Mouse (Mus musculus) megakaryocyte, embryonic 14.5 days (primary cell): ENCODE data around the gene Nkapl. TPM values are rescaled to one million over a fixed set of nuclear protein-coding genes. Genes with fewer than 3 reads are reported as not detected.

Experiments used
- H3K27me3 ChIP-seq: replicated peaks from 2 replicates; pipeline ENCODE3; 2012; ENCODE audit warnings: inconsistent platforms
- H3K36me3 ChIP-seq: replicated peaks from 2 replicates; pipeline ENCODE3; 2012; ENCODE audit warnings: low read length, inconsistent platforms, mixed read lengths
- H3K4me1 ChIP-seq: 2 replicates; pipeline ENCODE4 v1.6.1; 2012; ENCODE audit warnings: inconsistent platforms
- H3K4me3 ChIP-seq: replicated peaks from 2 replicates; pipeline ENCODE3; 2012; ENCODE audit warnings: moderate library complexity, mild to moderate bottlenecking, inconsistent platforms
- H3K9me3 ChIP-seq: 2 replicates; pipeline ENCODE4 v1.6.1; 2012; ENCODE audit warnings: inconsistent platforms
- FLI1 ChIP-seq: IDR thresholded peaks from 2 replicates; pipeline ENCODE4 v1.6.1; 2012; ENCODE audit warnings: low read length, inconsistent platforms, mixed read lengths
- GATA1 ChIP-seq: IDR thresholded peaks from 3 replicates; pipeline ENCODE4 v1.6.1; 2012; ENCODE audit warnings: mixed read lengths, low read length, inconsistent platforms, borderline replicate concordance
- polyA plus RNA-seq: library from polyadenylated mRNA; stranded (reverse); fragments of >175 nt; gene quantifications from 2 replicates; pipeline ENCODE4 v1.2.3, GENCODE M21; 2012; ENCODE audit warnings: low replicate concordance; ENCODE audit not compliant: insufficient read depth

Gene Nkapl
- polyA plus RNA-seq, 1 experiment: 0.92 TPM

DNA sequence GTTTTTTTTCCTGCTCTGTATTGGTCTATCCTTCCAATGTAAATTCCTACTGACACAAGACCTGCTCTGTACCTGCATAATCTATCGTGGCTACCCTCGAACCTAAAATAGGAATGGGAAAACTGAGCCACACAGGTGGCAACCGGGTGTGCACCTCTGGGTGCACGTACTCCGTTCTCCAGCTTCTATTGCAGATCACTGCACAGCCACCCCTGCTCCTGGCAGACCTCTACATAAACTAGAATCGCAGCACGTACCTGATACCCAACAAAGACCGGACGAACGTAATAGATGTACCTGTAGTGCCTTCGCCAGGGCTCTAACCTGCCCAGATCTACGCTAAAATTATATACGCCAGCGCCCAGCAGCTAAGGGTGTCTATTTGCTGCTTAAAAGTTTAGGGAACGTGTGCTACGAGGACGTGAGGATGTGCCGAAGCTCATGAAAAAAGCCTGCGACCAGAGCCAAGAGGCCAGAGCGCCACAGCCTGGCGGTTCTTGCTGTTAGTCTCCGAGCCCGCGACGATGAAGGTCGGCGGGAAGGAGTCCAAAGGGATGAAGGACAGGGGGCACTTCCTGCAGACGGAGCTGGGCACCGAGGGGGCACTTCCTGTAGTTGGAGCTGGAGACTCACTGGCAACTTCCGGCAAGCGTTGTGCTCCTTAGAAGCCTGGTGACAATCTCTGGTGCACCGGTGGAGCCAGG is 27.7 kb downstream of the Nkapl start, which contains the start of gene Pgbd1:
Gene Pgbd1 (minus strand): TSS at position 556 of the 704 bp plus-strand sequence.
- no peak for TF ChIP-seq GATA1
- no peak for TF ChIP-seq FLI1
- H3K27me3 ChIP-seq: no peaks in the 10 kb centered on the region
- H3K36me3 ChIP-seq: peaks cover 31% of the 10 kb centered on the region
- peaks cover 28% of the 10 kb centered on the region for H3K4me1 ChIP-seq
- H3K9me3 ChIP-seq: no peaks in the 10 kb centered on the region
- H3K4me3 ChIP-seq: peak within 1 kb of the TSS; percentile 93

DNA sequence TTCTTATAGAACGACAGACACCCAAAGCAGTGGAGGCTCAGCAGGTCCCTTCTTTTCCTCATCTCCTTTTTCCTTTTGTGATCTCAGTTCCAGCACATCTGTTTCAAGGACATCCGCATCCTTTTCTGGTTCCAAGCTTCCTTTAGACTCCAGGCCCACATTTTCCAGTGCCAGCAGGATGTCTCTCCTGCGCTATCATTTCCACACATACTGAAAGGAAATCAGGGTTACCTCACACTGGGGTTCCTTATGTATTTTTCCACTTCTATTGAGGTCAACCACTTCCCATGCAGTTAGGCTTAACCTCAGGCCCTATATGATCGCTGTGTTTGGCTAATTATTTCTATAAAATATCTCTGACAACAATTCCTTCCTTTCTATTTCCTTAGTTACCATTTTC is 32.8 kb downstream of the Nkapl start:
- Histone ChIP-seq H3K9me3 (no peaks in the 10 kb centered on the region), H3K4me1 (peaks cover 45% of the 10 kb centered on the region), H3K36me3 (peaks cover 6% of the 10 kb centered on the region), H3K4me3 (no peak overlapping the region), H3K27me3 (no peaks in the 10 kb centered on the region)
- no peak for TF ChIP-seq GATA1
- TF ChIP-seq FLI1: no peak

DNA sequence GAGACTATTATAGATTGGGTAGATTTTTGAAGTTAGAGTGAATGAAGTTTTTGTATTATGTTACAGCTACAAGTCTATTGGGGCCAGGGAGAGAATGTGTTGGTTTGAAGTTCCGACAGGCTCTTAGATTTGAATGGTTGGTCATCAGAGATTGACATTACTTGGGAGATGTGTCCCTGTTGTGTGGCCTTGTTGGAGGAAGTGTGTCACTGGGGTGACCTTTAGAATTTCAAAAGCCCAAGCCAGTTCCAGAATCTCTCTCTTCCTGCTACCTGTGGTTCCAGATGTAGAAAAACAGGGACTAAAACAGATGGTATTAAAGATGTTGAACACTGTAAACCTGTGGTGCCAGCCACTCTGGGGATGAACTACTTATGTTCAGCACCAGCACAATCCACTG is 40.7 kb downstream of the Nkapl start:
- no peaks in the 10 kb centered on the region for H3K27me3 ChIP-seq
- H3K4me1 ChIP-seq: peaks cover 50% of the 10 kb centered on the region
- TF ChIP-seq GATA1: no peak
- TF ChIP-seq FLI1: no peak
- no peaks in the 10 kb centered on the region for H3K36me3 ChIP-seq
- H3K4me3 ChIP-seq: no peak overlapping the region
- H3K9me3 ChIP-seq: no peaks in the 10 kb centered on the region

DNA sequence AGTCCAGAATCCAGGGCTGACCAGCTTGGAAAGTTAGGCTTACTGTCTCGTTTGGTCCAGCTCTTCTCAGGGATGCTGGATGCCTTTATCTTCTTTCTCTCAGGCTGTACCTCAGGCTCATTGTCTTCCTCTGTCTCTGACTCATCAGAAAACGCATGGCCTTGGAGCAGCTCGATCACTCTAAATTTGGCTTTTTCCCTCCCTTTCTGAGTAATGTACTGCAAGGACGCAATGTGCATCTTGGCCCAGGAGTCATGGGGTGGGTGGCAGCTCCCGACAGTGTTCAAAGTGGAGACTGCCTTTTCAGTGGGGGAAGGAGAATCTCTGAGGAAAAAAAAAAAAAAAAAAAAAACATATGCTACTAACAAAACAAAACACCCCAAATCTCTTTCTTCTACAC is 45.0 kb downstream of the Nkapl start:
- TF ChIP-seq FLI1 (no peak), GATA1 (no peak)
- peak overlapping the region; percentile 18 for H3K4me3 ChIP-seq
- peaks cover 53% of the 10 kb centered on the region for H3K4me1 ChIP-seq

DNA sequence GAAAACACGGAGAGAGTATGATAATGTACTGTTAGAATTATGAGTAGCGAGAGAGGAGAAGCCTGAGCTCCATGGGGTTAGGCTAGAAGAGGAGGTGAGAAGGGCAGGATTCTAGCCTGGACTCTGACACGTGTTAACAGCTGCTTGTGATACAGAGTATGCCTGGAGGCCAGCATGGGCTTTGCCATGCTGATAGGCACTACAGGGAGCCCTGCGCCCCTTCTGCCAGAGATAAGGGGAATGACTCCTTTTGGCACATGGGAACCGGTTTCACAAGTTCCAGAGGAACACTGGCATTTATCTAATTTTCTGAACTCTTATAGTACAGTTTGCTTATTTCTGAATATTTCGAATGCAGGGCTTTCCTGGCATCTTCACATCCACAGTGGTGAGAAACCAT is 49.4 kb downstream of the Nkapl start:
- Histone ChIP-seq H3K4me1 (peaks cover 56% of the 10 kb centered on the region), H3K27me3 (no peaks in the 10 kb centered on the region), H3K9me3 (no peaks in the 10 kb centered on the region), H3K4me3 (peak overlapping the region; percentile 35), H3K36me3 (no peaks in the 10 kb centered on the region)
- no peak for TF ChIP-seq FLI1
- TF ChIP-seq GATA1: no peak

More for the DNA sequence above, 45.0 kb downstream of the Nkapl start:
- no peaks in the 10 kb centered on the region for H3K36me3 ChIP-seq
- no peaks in the 10 kb centered on the region for H3K27me3 ChIP-seq
- H3K9me3 ChIP-seq: no peaks in the 10 kb centered on the region

DNA sequence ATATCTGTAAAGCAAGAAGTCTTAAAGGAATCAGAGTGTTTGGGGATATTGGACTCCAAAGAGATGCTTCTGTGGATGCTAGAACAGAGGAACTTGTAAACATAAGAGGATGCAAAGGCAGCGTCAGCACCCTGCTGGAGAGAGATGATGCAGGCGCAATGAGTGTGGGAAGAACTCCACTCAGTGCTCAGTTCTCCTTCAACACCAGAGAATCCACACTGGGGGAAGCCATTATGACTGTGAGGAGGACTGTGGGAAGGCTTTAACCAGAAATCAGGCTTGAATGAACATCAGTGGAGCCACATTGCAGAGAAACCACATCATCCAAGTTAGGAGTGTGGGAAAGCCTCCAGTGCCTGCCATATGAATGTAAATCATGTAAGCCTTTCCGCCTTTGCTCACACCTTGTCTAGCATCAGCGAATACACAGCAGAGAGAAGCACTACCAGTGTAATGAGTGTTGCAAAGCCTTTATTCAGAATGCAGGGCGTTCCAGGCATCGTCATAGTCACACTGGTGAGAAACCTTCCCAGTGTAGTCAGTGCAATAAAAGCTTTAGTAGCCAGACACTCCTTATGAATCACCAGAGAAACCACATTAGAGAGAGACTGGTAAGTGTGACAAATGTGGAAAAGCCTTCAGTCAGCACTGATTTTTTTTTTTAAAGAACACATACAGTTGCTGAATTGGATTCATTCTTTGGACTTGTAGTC is 50.9 kb downstream of the Nkapl start:
- Histone ChIP-seq H3K27me3 (no peaks in the 10 kb centered on the region), H3K9me3 (no peaks in the 10 kb centered on the region), H3K36me3 (no peaks in the 10 kb centered on the region), H3K4me1 (peaks cover 52% of the 10 kb centered on the region), H3K4me3 (no peak overlapping the region)
- no peak for TF ChIP-seq FLI1
- no peak for TF ChIP-seq GATA1

Other genes with a start within 250 kb of the Nkapl start
- not detected in 2 replicates for gene Gpx5, start 175.8 kb downstream of the Nkapl start, polyA plus RNA-seq
- gene Gpx6, start 156.4 kb downstream of the Nkapl start, polyA plus RNA-seq: not detected in 2 replicates
- not detected in 2 replicates for gene Olfr1367, start 121.6 kb downstream of the Nkapl start, polyA plus RNA-seq
- 1.3 TPM in 1 of 2 replicates, not detected in the other for gene Zscan12, start 105.7 kb downstream of the Nkapl start, polyA plus RNA-seq
- gene Zkscan3, start 65.8 kb downstream of the Nkapl start, polyA plus RNA-seq: 4.5 TPM in 1 of 2 replicates, not detected in the other
- 0.07 TPM in 1 of 2 replicates, not detected in the other for gene Pgbd1, start 27.5 kb downstream of the Nkapl start, polyA plus RNA-seq
- 0.70 TPM in 1 of 2 replicates, not detected in the other for gene Zscan26, start 14.8 kb downstream of the Nkapl start, polyA plus RNA-seq
- gene Zkscan4, start 10.4 kb upstream of the Nkapl start, polyA plus RNA-seq: not detected in 2 replicates
- not detected in 2 replicates for gene Gm10065, start 10.9 kb upstream of the Nkapl start, polyA plus RNA-seq
- 0.04 TPM in 1 of 2 replicates, not detected in the other for gene AK157302, start 26.7 kb upstream of the Nkapl start, polyA plus RNA-seq
- gene Gm11273, start 32.9 kb upstream of the Nkapl start, polyA plus RNA-seq: 6.5 and 41.0 TPM in 2 replicates
- 0.20 TPM in 1 of 2 replicates, not detected in the other for gene Zkscan8, start 62.6 kb upstream of the Nkapl start, polyA plus RNA-seq
- not detected in 2 replicates for gene Olfr1366, start 74.3 kb upstream of the Nkapl start, polyA plus RNA-seq
- gene Olfr1535, start 91.4 kb upstream of the Nkapl start, polyA plus RNA-seq: not detected in 2 replicates
- gene Olfr1364, start 113.2 kb upstream of the Nkapl start, polyA plus RNA-seq: 0.10 TPM in 1 of 2 replicates, not detected in the other
- gene Olfr1362, start 145.5 kb upstream of the Nkapl start, polyA plus RNA-seq: not detected in 2 replicates
- not detected in 2 replicates for gene Olfr11, start 174.0 kb upstream of the Nkapl start, polyA plus RNA-seq
- not detected in 2 replicates for gene Olfr1361, start 194.9 kb upstream of the Nkapl start, polyA plus RNA-seq
- not detected in 2 replicates for gene Olfr1360, start 208.9 kb upstream of the Nkapl start, polyA plus RNA-seq
- gene Olfr1359, start 229.6 kb upstream of the Nkapl start, polyA plus RNA-seq: not detected in 2 replicates
- gene Hist1h2bl, start 247.6 kb upstream of the Nkapl start, polyA plus RNA-seq: 3.6 TPM in 1 of 2 replicates, not detected in the other
- 46.8 and 88.4 TPM in 2 replicates for gene Hist1h2ai, start 247.9 kb upstream of the Nkapl start, polyA plus RNA-seq
- gene Hist1h3h, start 249.2 kb upstream of the Nkapl start, polyA plus RNA-seq: 72.9 and 147 TPM in 2 replicates